Mouse (Mus musculus): ENCODE data around the gene Plekhg5.

DNA sequence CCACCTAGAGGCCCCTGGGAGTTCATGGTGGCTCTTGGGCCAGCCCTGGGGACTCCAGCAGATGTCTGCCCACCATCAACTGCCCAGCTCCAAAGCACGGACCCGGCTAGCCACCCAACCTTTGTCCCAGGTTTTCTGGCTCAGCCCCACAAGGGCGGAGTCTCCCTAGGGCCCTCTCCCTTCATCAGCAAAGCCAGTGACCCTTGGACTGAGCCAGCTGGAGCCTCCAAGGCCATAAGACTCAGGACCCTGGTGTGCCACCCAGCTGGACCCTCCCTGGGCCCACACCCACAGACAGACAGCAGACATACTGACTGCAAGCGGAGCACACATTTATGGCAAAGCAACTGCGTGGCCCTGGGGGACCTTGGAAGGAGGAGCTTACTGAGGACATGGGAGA is 56.5 kb downstream of the Plekhg5 start:
- TF ChIP-seq CTCF (IDR thresholded peaks at IDR 0.05; ENCODE audit: low read depth, low read length) = no peak
- no peak for TF ChIP-seq POLR2A (IDR thresholded peaks at IDR 0.05; ENCODE audit: borderline replicate concordance, low read depth, low read length)
